Comparison of ENCODE assay signal across 1 mouse cellular context in the genomic region with DNA sequence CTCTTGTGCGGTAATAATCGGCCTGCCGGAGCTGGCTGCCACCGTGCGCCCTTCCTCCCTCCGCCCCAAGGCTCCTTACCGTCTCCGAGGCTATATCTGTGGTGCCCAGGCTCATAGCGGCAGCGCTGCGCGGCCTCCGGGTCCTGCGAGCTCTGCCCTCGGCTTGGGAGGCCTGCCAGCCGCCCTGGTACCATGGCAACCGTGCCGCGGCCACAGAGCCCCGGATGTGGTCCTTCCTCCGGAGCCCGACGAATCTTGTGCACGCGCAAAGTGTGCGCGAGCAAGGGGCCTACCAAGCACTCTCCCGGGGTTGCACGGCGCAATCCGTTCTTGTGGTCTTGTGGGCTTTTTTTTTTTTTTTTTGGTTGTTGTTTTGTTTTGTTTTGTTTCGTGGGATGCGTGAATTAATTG.
A peak's percentile ranks its signal among the peaks of the same experiment; 100 is the strongest.
TF ChIP-seq lines count a peak whose summit lies in the region.

Gene Iqce (minus strand): TSS at position 276 of the 411 bp plus-strand sequence.

TF ChIP-seq in CH12.LX, 34 proteins besides CTCF, POLR2A, EP300 and RAD21 (continued from another document):
- peak; percentile 69; the same call in 1 of the 2 replicates for TF ChIP-seq TCF12 (IDR thresholded peaks at IDR 0.05; ENCODE audit: low read depth, low read length)
- peak; percentile 93 for TF ChIP-seq MXI1 (IDR thresholded peaks at IDR 0.05; ENCODE audit: low read depth, low read length)
- no peak for TF ChIP-seq USF2 (conservative IDR thresholded peaks at IDR 0.05; ENCODE audit: low read depth, low read length)
- no peak for TF ChIP-seq PAX5 (IDR thresholded peaks at IDR 0.05; ENCODE audit: low read length)
- no peak for TF ChIP-seq ZC3H11A (IDR thresholded peaks at IDR 0.05; ENCODE audit: low read depth, low read length)
- no peak for TF ChIP-seq JUN (IDR thresholded peaks at IDR 0.05; ENCODE audit: insufficient read depth, low read depth, low read length)
- no peak; the same call in 1 of the 2 replicates for TF ChIP-seq UBTF (IDR thresholded peaks at IDR 0.05; ENCODE audit: low read depth, low read length)
- peak; percentile 67 for TF ChIP-seq NRF1 (IDR thresholded peaks at IDR 0.05; ENCODE audit: low read depth, low read length)
- TF ChIP-seq RCOR1 (conservative IDR thresholded peaks at IDR 0.05; ENCODE audit: low read depth, low read length) = no peak
- TF ChIP-seq CHD1 (IDR thresholded peaks at IDR 0.05; ENCODE audit: low read depth, low read length) = no peak
- peak; percentile 58; the same call in 1 of the 2 replicates for TF ChIP-seq NELFE (IDR thresholded peaks at IDR 0.05; ENCODE audit: low read depth, low read length)
- TF ChIP-seq ZNF384 (IDR thresholded peaks at IDR 0.05; ENCODE audit: low read depth, low read length) = peak; percentile 81
- no peak for TF ChIP-seq USF1 (IDR thresholded peaks at IDR 0.05; ENCODE audit: low read depth, low read length)
- no peak for TF ChIP-seq E2F4 (IDR thresholded peaks at IDR 0.05; ENCODE audit: insufficient replicate concordance, low read depth, low read length)
- peak; percentile 44; the same call in 1 of the 2 replicates for TF ChIP-seq TBP (conservative IDR thresholded peaks at IDR 0.05; ENCODE audit: low read depth, low read length)
- TF ChIP-seq ELF1 (IDR thresholded peaks at IDR 0.05; ENCODE audit: low read depth, low read length) = peak; percentile 57
- TF ChIP-seq KAT2A (IDR thresholded peaks at IDR 0.05; ENCODE audit: insufficient replicate concordance, low read length) = peak; percentile 42; the same call in 1 of the 2 replicates
- 0 out of 2 replicates have a peak, but pooled peaks have one; percentile 9 for TF ChIP-seq MYC (IDR thresholded peaks at IDR 0.05; ENCODE audit: low read depth, low read length)
- no peak for TF ChIP-seq ZKSCAN1 (IDR thresholded peaks at IDR 0.05; ENCODE audit: borderline replicate concordance, low read depth, low read length)
- no peak for TF ChIP-seq POLR2AphosphoS2 (IDR thresholded peaks at IDR 0.05; ENCODE audit: low read depth, low read length)
- peak; percentile 82 for TF ChIP-seq BHLHE40 (IDR thresholded peaks at IDR 0.05; ENCODE audit: low read depth, low read length)
- no peak; the same call in 1 of the 2 replicates for TF ChIP-seq CHD2 (IDR thresholded peaks at IDR 0.05; ENCODE audit: low read length)
